Mouse (Mus musculus): ENCODE data around the gene Gbp7.

DNA sequence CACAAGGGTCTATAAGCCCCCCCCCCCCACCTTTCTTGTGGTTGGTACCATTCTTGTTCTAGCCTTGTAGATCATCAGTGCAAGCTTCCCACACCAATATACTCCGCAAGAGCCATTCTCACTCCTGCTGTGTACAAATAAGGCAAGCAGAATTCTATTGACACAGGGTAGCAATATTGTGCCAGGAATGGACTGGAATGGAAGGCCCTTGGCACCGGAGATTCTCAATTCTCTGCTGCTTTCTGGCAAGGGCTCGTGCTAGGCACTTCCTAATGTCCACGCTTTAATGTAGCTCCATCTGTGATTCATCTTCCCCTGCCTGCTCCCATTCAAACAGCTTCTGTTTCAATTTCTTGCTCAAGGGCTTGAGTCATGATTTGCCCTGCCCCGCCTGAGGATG lies 31.2 kb upstream of the Gbp7 start:
- no peak for TF ChIP-seq CTCF (IDR thresholded peaks at IDR 0.05; ENCODE audit: low read depth, low read length)
- TF ChIP-seq POLR2A (IDR thresholded peaks at IDR 0.05; ENCODE audit: borderline replicate concordance, low read depth, low read length) = no peak
